Mouse (Mus musculus): ENCODE data around the gene Dctpp1.

- TF ChIP-seq ZNF384 (IDR thresholded peaks at IDR 0.05; ENCODE audit: low read depth, low read length) (no peak), TAL1 (IDR thresholded peaks at IDR 0.05; ENCODE audit: low read length) (peak; percentile 93), TCF12 (IDR thresholded peaks at IDR 0.05; ENCODE audit: low read depth, low read length) (peak; percentile 87), CTCF (IDR thresholded peaks at IDR 0.05 in 2 of 3, conservative IDR thresholded peaks at IDR 0.05 in 1 of 3; ENCODE audit: control insufficient read depth in 1 of 3, insufficient read depth in 1 of 3, low read depth in 2 of 3, low read length in 3 of 3, poor library complexity in 1 of 3, severe bottlenecking in 1 of 3) (no peak), POLR2AphosphoS5 (IDR thresholded peaks at IDR 0.05; ENCODE audit: borderline replicate concordance, low read depth, low read length) (no peak)
These were observed 35.1 kb downstream of the Dctpp1 start for GRCm38 (mm10) chr7:127225147-127225995.

Measured in MEL (cell line).